Mouse (Mus musculus) layer of hippocampus, adult 11-12 months (tissue): Measurements from ENCODE around the gene Rreb1.
A peak's percentile ranks its signal among the peaks of the same experiment; 100 is the strongest.

ENCODE experiments used
- DNase-seq: peaks from one replicate; pipeline ENCODE4 v3.0.0; 2022; ENCODE audit warnings: low spot score

Gene Rreb1

GRCm38 (mm10) chr13:37779251-37779667 is 1.1 kb downstream of the Rreb1 start:
- peak; percentile 30 for DNase-seq

DNA sequence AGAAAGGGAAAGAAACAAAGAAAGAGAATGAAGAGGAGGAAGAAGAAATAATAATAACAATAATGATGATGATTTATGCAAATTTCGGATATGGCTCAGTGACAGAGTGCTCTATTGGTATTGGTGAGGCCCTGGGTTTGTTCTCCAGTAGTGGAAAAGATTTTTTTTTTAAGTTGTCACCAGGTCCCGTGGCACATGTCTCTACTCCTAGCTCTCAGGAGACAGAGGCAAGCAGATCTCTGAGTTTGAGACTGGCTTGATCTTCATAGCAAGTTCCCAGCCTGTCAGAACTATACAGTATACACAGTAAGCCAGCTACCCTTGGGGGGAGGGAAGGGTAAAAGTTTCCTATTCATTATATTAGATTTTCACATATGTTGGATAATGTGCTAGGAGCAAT is 3.4 kb downstream of the Rreb1 start:
- no peak for DNase-seq

- DNase-seq: no peak
Observed at GRCm38 (mm10) chr13:37782144-37782543, 3.9 kb downstream of the Rreb1 start.

GRCm38 (mm10) chr13:37783676-37784075 is 5.5 kb downstream of the Rreb1 start:
- no peak for DNase-seq

DNA sequence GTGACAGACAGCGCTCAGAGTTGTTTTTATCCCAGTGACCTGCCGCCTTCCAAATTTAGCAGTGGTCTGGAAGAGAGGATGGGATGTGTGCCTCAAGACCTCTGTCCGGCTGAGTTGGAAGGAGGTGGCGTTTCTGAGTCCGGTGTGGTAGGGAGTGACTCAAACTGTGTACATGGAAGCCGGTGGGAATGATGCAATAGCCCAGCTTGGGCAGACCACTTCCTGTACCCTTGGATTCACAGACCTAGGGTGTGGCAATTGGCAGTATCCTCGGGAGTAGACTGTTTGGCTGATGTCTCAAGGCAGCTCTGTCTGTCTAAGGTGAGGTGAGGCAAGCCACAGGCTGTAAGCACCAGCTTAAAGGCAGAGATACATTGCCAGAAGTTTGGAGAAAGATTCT is 6.0 kb downstream of the Rreb1 start:
- DNase-seq: no peak

DNA sequence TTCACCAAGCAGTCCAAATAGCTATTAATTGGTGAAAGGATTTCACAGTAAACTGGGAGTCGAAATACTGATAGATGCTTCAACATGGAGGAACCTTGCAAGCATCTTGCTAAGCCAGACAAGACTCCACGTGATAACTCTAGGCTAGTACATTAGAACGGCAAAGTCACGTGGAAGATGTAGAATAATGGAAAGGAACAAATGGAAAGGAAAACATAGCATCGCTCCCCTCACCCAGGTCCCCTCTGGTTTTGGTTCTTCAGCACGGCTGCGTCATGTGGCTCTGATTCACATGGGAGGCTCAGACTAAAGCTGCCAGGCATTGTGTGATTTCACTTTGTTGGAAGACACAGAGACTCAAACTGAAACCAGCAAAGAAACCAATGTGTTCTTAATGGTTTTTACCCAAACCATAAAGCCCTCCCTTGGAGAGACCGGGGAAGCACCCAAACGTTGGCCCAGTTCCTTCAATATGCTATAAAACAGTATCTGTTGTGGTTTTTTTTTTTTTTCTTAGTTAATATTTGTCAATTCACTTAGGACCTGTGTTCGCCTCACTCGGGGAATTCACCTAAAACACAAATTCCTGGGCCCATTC is 14.6 kb downstream of the Rreb1 start:
- no peak for DNase-seq

- no peak for DNase-seq
Observed at GRCm38 (mm10) chr13:37798811-37799210, 20.6 kb downstream of the Rreb1 start.

DNA sequence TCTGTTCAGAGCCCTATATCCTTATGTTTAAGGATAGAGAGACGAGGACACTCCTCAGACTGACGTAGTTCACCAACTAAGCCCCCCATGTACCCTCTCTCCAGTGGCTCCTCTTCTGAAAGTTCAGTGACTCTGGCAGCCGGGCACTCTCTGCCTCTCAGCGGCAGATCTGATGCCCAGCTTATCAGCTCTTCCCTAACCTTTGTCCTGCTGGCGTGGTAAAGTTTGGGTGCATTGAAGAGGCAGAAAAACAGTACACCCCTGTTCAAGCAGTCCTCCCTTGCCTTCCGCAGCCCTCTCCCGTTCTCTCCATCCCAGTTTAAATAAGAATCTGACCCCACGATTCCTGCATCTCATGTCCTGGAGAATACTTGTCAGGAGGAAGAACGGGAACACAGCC is 21.2 kb downstream of the Rreb1 start:
- DNase-seq: no peak

DNA sequence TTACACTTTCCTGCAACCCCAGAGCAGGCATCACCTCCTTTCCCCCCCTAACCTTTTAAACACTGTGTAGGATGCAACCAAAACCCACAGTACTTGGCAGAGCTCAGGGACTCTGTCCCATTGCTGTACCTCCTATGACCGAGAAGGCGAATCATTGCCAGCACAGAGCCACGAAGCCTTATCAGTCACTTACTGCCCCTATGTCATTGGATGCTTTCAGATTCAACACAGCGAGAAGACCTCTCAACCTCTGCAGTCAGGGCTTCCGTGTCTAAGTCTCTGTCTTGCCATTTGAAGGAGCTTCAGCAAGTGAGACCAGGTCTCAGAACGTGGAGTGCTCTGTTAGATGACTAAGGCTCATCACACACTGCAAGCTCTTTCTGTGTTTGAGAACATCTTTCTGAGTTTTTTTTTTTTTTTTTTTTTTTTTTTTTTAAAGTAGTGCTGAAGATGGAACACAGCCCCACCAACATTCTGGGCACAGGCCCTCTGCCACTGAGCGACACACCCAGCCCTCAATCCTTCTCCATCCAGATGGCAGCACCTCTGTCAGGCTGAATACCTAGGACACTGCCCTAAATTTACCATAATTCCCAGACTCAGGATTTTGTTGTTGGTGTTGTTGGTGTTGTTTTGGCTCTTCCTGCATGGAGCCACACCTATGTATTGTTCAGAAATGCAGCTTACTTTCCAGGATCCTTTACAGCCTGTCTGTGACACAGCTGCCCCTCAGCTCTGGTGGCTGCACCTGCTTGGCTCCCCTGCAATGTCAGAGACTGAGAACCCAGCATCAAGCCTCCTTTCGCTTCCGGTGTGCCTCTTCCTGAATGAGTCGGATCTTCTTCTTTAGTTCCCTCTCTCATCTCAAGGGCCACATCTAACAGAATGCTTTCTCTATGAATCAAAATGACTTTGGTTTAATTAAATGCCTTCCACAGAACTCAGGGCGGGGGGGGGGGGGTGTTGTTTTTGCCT is 23.2 kb downstream of the Rreb1 start:
- DNase-seq: no peak

- no peak for DNase-seq
Observed at GRCm38 (mm10) chr13:37802246-37803003, 24.2 kb downstream of the Rreb1 start.

GRCm38 (mm10) chr13:37803244-37803643 is 25.0 kb downstream of the Rreb1 start:
- DNase-seq: no peak

DNA sequence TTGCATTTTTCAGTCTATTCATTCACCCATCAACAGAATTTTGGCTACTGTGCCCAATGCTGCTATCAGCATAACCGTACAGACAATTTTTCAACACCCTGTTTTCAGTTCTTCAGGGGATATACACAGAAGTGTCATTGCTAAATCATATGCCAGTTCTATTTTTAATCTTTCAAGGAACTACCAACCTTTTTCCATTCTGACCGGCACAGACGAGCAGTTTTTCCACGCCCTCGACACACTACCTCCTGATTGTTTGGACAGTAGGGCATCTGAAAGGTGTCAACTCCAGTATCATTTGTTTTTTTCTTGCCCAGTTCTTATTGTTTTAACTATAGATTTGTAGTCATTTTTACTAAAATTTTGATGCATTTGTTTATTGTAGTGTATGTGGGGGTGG is 25.8 kb downstream of the Rreb1 start:
- DNase-seq: no peak

DNA sequence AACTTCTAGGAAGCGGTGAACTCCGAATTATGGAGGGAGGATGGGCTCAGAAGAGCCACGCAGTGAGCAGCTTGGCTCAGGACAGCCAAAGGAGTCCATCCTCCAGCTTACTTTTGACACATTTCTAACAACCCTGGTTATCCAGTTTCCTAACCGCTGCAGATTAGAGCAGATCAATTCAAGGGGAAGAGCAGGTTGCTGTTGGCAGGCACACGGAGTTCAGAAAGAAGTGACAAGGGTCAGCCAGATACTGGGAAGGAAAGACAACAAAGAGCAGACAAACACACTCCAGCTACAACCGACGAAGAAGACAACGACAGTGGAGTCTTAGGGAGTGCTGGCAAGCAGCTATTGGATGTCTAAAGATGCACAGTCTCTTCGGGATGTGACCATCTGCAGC is 36.8 kb downstream of the Rreb1 start:
- DNase-seq: no peak

DNA sequence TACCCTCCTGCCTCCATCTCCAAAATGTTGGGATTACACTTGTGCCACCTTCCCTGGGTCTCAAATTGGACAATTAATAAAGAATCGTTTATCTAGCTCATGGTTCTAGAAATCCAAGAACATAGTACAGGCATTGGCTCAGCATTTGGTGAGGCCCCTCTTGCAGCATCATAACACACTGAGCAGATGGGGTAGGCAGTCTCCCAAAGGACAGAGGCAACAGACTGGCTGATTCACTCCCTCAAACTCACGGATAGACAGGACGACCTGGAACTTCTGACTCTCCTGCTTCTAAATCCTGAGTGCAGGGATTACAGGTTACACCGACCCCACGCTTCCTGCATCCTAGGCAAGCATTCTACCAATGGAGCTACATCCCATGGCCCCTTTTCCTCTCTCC is 38.5 kb downstream of the Rreb1 start:
- DNase-seq: no peak

GRCm38 (mm10) chr13:37821413-37821812 is 43.2 kb downstream of the Rreb1 start:
- DNase-seq: no peak

DNA sequence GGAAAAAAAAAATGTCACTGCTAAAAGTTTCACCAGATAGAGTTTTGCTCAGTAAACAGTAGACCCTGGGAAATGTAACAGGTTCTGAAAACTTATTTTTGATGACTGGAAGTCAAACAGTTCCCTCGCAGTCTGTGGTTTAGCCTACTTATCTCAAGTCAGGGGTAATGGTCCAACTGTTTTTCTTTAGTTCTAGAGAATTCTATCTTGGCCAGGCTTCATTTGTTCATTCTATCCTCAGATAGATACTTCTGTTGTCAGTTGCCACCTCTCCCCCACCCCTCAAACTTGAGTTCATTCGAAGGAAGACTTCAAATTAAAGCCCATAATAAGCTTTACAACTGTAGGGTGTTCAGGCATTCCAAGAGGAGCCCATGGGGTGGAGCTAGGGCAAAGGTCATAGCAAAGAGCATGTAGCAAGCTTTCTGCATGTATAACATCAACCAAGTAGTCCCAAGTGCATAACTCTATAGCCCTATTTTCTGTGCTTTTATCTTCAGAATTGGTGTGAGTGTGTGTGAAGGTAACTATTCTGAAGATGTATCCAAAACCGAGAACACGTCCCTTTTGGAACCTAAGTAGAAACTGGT is 46.2 kb downstream of the Rreb1 start:
- no peak for DNase-seq

GRCm38 (mm10) chr13:37824956-37825645 is 46.9 kb downstream of the Rreb1 start:
- DNase-seq: peak; percentile 15

GRCm38 (mm10) chr13:37825646-37826280 is 47.6 kb downstream of the Rreb1 start:
- peak; percentile 23 for DNase-seq

DNA sequence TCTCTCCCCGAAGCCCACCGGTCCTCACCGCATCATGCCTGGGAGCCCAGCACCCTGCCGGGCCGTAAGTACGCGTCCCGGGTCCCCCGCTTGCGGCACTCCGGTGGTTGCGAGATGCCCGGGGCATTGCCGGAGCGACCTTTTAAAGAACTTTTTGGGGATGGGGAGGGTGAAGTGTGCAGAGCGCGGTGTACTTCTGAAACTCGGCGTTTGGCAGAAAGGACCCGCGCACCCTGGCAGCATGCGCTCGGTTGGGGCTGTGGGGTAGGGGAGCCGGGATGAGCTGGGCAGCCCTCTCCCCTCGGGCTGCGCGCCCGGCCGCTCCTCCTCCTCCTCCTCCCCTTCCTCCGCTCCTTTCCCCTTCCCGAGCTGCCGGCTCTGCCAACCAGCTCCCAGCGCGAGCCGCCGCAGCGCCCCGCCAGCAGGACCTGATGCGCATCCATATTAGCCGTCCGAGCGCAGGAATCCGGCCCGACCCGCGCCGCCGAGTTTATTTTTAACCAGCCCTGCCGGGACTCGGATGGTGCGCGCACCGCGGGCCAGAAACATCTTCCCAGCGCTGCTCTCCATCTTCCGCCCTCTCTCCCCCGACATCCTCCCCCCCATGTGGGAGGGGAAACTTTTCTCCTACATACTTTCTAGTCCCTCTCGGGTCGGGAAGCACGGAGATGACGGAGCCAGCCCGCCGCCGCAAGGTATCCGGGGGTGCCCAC is 48.2 kb downstream of the Rreb1 start:
- peak; percentile 38 for DNase-seq

DNA sequence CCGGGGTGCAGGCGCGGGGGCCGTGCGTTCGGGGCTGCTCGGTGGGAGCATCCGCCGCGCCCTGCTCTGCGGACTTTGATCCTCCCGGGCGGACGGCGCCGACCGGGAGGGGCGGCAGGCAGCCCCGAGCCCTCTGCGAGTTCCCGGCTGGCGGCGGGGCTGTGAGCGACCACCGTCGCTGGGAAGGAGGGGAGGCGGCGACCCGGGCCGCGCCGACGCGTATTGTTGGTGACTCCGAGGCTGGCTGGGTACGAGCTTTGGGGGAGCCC is 48.7 kb downstream of the Rreb1 start:
- DNase-seq: no peak
